Mouse (Mus musculus) gastrocnemius, adult 8-10 months (tissue): ENCODE measurements around the gene Slc2a5. TPM values are rescaled to one million over a fixed set of nuclear protein-coding genes. Genes with fewer than 3 reads are reported as not detected.

Experiments used
- total RNA-seq, 4 experiments: library from RNA; stranded (reverse); gene quantifications; 2 replicates each; pipeline ENCODE4 v1.2.4; 2022

Slc2a5 gene
- total RNA-seq, 4 experiments from 2014 or later: not detected

Other genes with a start within 250 kb of the Slc2a5 start
- gene Spsb1, start 164.2 kb upstream of the Slc2a5 start, total RNA-seq: 10 to 100 TPM in 1 of 4 experiments, 1 to 10 TPM in 3; 3.6 to 10.5 (median 4.7) TPM
- gene H6pd, start 110.3 kb upstream of the Slc2a5 start, total RNA-seq: 10 to 100 TPM; 47.5 to 82.4 (median 65.4) TPM
- 10 to 100 TPM; 32.3 to 43.2 (median 36.3) TPM for gene Gpr157, start 31.9 kb upstream of the Slc2a5 start, total RNA-seq
- gene Slc2a7, start 29.7 kb downstream of the Slc2a5 start, total RNA-seq: not detected
- gene Car6, start 82.0 kb downstream of the Slc2a5 start, total RNA-seq: not detected
- 10 to 100 TPM; 55.0 to 77.6 (median 67.7) TPM for gene Eno1, start 117.4 kb downstream of the Slc2a5 start, total RNA-seq
- gene Rere, start 162.4 kb downstream of the Slc2a5 start, total RNA-seq: 10 to 100 TPM; 53.7 to 93.1 (median 66.0) TPM